Mouse (Mus musculus) ovary, adult 18-20 months (tissue): ENCODE results near the gene Dag1.
"Not testable (repeated sequence)": the region's sequence is repeated elsewhere in the genome, so short reads cannot be mapped to it uniquely, and the experiment has no call there.

Source experiments
- DNase-seq: peaks from one replicate; pipeline ENCODE4 v3.0.0; 2022; ENCODE audit warnings: low spot score, mixed read lengths

Dag1 gene

GRCm38 (mm10) chr9:108263690-108264190 lies at the start of gene Dag1:
Dag1 (minus strand) TSS chr9:108263958.
- peak; percentile 98 for DNase-seq

GRCm38 (mm10) chr9:108308141-108308540 lies 44.4 kb upstream of the Dag1 start:
- DNase-seq = no peak

- DNase-seq = no peak
These were observed 43.5 kb upstream of the Dag1 start for GRCm38 (mm10) chr9:108307021-108307807.

- peak; percentile 65 for DNase-seq
These were observed 42.8 kb upstream of the Dag1 start for GRCm38 (mm10) chr9:108306571-108306980.

GRCm38 (mm10) chr9:108305629-108306520 lies 42.1 kb upstream of the Dag1 start, which contains the start of the genes Rhoa and Tcta:
Rhoa (plus strand) TSS chr9:108306129.
Tcta (minus strand) TSS chr9:108306160.
- peak; percentile 99 for DNase-seq

- DNase-seq = no peak
These were observed 41.4 kb upstream of the Dag1 start for GRCm38 (mm10) chr9:108305170-108305569.

- no peak for DNase-seq
These were observed 41.0 kb upstream of the Dag1 start for GRCm38 (mm10) chr9:108304716-108305115.

GRCm38 (mm10) chr9:108301853-108302252 lies 38.1 kb upstream of the Dag1 start:
- no peak for DNase-seq

- no peak for DNase-seq
These were observed 32.9 kb upstream of the Dag1 start, which contains the start of gene Amt for GRCm38 (mm10) chr9:108296453-108297355. Amt (plus strand) TSS chr9:108296853.

GRCm38 (mm10) chr9:108290773-108291172 lies 27.0 kb upstream of the Dag1 start:
- no peak for DNase-seq

- DNase-seq = peak; percentile 88
These were observed 26.4 kb upstream of the Dag1 start, which contains the start of gene Nicn1 for GRCm38 (mm10) chr9:108290016-108290750. Nicn1 (plus strand) TSS chr9:108290429.

- no peak for DNase-seq
These were observed 25.6 kb upstream of the Dag1 start for GRCm38 (mm10) chr9:108289347-108289746.

- DNase-seq = not testable (repeated sequence)
These were observed 23.9 kb upstream of the Dag1 start for GRCm38 (mm10) chr9:108287526-108288238.

- DNase-seq = no peak
These were observed 20.7 kb upstream of the Dag1 start for GRCm38 (mm10) chr9:108284410-108284809.

GRCm38 (mm10) chr9:108280071-108280828 lies 16.5 kb upstream of the Dag1 start:
- DNase-seq = peak; percentile 62

GRCm38 (mm10) chr9:108278697-108279450 lies 15.1 kb upstream of the Dag1 start:
- no peak for DNase-seq

- no peak for DNase-seq
These were observed 11.5 kb upstream of the Dag1 start for GRCm38 (mm10) chr9:108275331-108275659.

GRCm38 (mm10) chr9:108274476-108275330 lies 10.9 kb upstream of the Dag1 start:
- DNase-seq = peak; percentile 77
